Mouse (Mus musculus): ENCODE measurements at regions not wholly inside any gene's neighbourhood (a gene's known extent, or its start where the extent isn't known, plus 50 kb on each side); places are given as distances from the start of the nearest gene placed in this dataset.
A peak's percentile ranks its signal among the peaks of the same experiment; 100 is the strongest.

DNA sequence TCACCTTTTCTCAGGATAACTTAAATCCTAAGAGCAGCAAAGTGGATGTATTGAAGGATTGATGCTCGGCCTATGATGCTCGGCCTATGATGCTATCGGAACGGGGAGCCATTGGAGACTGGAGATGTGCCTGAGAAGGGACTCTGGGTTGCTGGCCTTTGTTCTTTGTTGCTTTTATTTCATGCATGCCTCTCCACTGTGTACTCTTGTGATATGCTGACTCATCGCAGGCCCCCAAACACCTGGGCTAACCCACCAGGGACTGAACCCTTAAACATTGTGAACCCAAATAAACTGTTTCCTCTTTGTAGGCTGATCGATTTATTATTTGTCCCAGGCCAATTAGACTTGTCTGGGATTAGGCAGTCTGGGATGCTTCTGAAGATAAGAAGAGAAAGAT, 61.9 kb downstream of the Pdcl3 start:
- no peak for DNase-seq (ENCODE audit: low spot score in 2 of 2)

DNA sequence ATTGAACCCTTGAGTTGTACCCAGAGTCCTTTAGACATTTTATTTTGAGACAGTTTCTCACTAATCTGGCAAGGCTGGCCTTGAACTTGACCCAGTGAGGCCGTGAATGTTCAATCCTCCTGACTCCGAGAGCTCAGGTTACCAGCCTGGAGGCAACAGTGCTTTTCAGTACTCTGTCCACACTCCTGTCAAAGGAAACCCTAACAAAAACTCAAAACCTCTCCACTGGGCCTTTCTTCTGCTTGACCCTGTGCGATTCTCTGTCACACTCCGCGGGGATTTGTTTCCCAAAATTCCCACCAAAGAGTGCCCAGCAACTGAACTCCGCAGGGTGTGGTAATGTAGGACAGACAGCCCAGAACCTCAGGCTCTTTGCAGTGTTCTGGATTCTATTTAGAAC, 71.9 kb downstream of the Pdcl3 start:
- DNase-seq (ENCODE audit: low spot score in 2 of 2), result no peak

DNA sequence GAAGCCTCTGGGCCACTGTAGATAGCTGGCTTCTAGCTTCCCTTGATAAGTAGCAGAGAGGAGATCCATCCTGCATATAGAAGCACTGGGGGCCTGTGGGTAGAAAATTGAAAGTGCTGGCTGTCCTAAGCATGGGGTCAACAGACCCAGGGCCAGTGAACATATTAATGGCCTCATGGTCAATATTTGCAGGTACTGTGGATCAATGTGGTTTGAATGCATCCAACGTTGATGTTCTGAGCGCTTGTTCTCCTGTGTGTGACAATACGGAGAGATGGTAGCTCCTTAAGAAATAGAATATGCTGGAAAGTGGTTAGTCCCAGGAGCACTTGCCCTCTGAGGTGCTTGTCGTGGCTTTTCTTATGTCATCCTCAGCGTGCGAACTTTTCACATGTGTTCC, 77.1 kb downstream of the Pdcl3 start:
- DNase-seq (ENCODE audit: low spot score in 2 of 2), result no peak

DNA sequence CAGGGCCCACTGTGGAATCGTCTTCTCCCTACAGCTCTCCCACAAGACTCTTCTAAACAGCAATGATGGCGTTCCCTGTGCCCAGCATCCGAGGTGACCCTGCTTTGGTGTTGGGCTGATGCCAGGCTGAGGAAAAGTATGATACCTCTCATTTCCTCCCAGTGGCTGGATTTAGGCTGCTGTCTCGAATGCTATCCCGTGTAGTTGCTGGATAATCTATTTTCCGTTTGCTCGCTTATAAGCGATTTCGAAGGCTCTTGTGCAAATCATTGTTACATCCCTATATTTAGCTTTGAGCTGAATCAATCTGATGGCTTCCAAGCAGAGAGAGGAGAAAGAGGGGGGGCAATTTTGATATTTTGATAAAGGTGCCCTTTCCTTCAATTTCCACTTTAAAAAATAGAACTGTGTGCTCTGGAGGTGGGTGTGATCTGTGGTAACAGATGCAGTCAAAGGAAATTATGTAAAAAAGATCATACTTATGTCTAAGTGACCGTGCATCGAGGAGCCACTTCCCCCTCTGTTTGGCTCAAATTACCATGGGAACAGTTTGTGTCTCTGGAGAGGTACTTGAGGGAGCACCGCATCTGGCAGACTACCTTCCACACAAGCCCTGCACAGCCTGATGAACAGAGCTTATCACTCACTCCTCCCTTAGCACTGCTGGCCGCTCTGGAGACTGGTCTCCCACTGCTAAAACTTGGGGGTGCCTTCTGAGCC, 78.4 kb downstream of the Pdcl3 start:
- DNase-seq (ENCODE audit: low spot score in 2 of 2), result peak; percentile 61 to 83

DNA sequence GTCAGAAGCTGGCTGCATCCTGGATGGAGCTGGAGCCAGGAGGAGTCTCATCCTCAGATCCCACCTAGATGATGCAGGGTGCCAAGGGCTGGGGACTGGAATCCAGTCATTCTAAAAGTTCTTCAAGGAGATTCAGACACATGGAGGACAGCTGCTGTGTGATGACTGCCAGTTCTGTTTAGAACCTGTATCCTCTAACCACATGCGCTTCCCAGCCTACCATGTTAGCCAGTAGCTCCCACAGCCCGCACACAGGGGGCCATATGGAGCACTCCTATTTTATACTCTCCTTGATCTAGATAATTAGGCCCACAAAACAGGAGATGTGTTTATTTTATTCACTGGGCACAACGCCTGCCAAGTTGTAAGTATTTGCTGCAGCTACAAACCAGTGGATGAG, 79.4 kb downstream of the Pdcl3 start:
- peak in 1 of 2 experiments; percentile 72 for DNase-seq (ENCODE audit: low spot score in 2 of 2)

DNA sequence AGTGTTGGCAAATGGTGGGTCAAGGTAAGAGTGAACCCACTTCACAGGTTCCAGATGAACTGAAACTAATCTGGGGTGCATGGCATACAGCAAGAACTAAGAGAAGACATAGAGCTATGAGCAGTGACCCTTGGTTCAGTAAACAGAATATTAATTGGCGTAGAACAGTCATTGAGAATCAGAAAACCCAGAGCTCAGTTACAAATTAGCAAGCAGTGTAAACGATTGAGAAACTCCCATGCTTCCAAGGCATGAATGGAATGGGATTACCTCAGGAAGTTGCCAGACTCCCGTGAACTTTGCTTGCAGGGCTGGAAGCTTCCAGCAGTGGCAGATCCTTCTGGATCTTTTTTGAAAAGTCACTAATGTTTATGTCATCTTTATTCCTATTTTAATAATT, 82.5 kb downstream of the Pdcl3 start:
- DNase-seq (ENCODE audit: low spot score in 2 of 2), result no peak

DNA sequence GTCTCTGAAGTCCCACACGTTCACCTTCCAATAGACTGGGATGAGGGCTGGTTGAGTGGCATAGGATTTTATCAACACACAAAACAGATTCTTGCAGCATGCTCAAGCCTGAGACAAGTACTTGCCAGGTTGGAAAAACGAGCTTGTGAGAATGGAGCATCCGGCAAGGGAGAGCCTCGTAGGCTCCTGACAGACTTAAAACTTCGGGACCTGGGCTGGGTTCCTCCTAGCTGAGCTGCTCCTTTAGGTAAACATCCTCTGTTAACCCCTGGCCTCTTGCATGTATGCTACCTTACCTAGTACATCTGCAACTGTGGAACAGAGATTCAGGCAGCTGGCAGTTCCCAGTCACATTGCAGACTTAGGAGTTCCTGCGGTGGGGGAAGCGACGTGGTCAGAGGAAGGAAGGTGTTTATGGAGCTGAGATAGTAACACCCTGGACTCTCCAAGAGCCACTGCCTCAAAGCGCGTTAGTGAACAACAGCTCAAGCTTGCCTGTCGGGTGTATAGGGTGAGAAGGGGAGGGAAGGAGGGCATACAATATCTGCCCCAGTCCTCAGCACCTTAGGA, 83.8 kb downstream of the Pdcl3 start:
- no peak for DNase-seq (ENCODE audit: low spot score in 2 of 2)

DNA sequence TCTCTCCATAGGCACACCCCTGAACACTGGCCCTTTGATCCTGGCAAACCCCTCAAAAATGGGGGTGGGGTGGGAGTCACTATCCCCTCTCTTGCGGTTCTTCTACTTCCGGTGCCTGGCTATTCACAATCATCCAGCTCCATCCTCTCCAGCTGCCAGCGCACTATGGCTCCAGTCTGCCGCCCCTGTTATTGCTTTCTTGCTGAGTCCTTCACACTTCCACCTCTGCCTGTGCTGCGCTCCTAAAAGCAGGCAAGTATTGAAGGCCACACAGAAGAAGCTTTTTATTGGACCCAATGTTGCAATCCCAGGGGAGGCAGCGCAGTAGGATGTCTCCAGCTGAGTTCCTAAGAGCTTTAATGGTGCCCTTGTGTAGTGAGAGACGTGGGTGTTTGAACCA, 84.3 kb downstream of the Pdcl3 start:
- DNase-seq (ENCODE audit: low spot score in 2 of 2), result no peak

DNA sequence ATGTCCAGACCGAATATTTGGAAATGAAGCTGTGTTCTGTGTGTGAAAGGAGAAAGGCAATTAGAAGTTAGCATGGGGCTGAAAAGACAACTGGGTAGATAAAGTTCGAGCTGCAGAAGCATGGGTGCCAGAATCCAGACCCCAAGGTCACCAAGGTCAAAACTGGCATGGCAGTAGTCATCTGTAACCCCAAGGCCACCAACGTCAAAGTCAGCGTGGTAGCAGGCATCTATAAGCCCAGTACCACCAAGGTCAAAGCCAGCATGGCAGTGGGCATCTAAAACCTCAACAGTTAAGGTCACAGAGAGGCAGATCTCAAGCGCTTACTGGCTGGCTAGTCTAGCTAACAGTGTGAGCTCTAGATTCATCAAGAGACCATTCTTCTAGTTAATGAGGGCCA, 90.6 kb downstream of the Pdcl3 start:
- no peak for DNase-seq (ENCODE audit: low spot score in 2 of 2)

DNA sequence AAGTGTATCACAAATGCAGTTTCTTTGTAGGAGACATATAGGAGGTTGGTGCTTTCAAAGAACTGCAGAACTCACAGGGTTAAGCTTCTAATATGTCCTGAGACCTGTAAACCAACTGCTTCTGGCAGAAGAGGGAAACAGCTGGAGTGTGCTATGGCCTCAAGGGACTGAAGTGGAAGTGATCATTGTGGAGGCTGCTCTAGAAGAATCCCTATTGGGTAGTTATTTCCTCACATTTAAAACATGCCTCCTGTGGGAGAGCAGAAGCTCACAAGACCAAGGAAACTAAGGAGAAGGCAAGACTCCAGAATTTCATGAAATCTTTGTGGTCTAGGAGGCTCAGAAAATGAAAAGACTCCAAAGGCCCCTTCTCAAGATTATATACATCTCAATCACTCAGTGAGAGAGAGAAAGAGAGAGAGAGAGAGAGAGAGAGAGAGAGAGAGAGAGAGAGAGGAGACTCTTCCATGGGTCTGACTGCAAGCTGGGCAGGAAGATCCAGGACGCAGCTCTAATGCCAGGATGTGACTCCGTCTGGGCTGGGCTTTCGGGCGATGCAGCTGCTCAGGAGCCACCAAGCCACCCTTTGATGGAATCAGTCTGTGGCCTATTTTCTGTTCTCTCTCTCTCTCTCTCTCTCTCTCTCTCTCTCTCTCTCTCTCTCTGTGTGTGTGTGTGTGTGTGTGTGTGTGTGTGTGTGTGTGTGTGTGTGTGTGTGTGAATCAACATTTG, 93.3 kb downstream of the Pdcl3 start:
- DNase-seq (ENCODE audit: low spot score in 2 of 2), result no peak

DNA sequence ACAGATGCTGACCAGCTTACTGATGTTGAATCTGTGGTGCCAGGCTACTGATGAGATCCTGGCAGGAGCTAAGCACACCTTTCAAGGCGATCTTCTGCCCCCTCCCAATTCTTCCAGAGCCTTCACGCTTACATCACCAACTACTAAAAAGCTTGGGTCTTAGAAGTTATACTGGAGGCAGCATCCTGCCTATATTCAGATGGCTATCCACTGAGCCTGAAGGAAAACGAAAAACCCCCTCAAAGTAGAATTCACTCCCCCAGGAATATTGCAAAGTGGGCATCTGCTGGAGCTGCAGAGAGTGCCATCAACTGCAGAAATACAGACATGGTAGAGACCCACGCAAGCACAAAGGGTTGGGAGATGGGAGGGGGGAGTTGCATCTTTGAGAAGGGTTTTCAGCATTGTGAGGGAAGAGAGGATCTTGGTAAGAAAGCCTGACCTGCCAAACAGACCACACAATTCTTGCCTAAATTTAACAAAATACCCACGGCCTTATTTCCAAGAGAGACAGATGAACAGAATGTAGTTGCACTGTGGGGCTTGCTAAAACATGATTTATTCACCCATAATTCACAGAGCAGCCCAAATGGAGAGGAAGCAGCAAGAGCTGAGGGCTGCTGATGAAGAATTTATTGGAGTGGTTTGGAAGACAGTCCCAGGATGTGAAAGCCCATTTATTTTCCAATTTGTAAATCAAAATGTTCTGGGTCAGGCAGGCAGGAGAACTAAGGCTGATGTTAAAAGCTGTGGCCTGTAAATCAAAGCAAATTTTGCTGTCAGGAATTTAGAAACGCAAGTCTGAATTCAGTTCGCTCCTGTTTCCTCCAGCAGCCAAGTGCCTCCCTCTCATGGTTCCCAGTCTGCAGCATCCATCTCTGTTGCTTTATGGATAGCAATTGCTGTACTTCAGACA, 98.8 kb downstream of the Pdcl3 start:
- DNase-seq (ENCODE audit: low spot score in 2 of 2), result no peak

DNA sequence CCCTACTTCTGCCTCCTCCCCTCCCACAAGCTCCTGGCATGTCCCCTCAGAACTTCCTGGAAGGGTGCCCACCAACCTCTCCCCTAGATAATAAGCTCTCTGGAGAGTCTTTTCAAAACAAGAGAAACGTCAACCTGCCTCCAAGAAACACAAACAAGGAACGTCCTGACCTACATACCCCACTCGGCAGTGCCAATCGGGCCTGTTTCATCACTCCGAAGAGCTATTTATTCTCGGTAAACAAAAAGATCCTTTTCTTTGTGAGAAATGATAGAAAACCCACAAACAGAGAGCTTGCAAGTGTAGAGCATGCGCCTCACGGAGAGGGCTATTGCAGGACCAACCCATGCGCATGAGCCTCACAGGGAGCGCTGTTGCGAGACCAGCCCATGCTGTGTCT, 100.9 kb downstream of the Pdcl3 start:
- DNase-seq (ENCODE audit: low spot score in 2 of 2), result peak in 1 of 2 experiments; percentile 48

DNA sequence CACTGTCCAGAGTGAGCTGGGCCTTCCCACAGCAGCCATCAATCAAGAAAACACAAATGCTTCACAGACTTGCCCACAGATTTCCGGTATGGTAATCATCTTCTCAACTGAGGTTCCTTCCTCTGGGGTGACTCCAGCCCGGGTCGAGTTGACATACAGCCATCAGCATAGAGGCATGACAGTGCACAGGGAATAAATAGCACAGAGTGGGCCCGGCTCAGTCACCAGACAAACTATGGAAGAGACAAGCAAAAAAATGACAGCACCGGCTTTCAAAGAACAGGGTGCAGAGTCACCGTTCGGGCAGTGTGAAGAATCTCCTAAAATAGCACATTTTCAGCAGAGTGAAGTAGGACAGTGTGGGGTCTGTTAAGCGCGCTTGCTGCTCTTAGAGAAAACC, 103.7 kb upstream of the Npas2 start:
- no peak for DNase-seq (ENCODE audit: low spot score in 2 of 2)

DNA sequence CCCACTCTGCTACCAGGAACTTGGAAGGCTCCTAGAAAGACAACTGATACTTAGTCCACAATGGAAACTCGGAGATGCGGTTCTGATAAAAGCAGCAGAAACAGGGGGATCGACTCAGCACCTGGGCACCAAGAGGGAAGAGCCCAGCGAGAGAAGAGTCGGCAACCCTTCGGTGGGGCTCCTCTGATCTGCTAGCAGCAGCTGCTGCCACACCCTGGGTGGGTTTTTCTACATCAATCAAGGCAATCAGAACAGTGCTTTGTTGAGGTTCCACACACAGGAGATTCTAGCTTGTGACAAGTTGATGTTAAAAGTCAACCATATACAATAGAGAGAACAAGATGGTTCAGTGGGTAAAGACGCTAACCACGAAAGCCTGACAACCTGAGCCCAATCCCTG, 102.4 kb upstream of the Npas2 start:
- no peak for DNase-seq (ENCODE audit: low spot score in 2 of 2)

DNA sequence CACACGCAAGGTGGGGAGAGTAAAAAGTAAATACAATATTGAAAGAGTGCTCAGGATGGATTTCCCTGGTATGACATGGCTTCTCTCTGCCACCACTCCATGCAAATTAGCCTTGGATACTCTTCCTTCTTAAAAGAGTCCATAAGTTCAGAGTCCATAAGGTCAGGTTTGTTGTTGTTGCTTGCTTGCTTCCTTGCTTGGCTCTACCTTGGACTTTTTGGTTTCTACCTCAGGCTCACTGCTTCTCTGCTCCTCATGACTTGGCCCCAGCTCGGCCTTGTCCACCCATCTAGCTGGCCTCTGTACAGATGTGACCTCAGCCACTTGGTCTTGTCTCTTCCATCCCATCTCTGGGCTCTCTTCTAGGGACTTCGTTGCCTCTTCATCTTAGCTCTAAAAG, 101.9 kb upstream of the Npas2 start:
- no peak for DNase-seq (ENCODE audit: low spot score in 2 of 2)

DNA sequence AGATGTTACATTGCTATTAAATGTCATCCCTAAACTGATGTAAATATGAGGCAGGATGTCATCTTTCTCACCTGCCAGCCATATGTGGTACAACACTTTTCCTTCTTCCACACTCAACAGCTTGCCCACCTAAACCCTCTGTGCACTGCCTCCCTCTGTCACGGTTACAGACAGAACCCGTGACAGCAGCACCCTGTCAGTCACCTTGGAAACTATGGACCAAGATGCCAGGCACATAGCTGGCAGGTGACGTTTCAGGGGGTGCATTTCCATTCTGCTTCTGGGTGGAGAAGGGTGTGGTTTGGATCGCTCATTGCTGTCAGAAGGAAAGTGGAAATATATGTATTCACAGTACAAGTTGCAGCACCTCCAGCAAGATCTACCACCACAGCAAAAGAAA, 100.2 kb upstream of the Npas2 start:
- DNase-seq (ENCODE audit: low spot score in 2 of 2), result no peak

DNA sequence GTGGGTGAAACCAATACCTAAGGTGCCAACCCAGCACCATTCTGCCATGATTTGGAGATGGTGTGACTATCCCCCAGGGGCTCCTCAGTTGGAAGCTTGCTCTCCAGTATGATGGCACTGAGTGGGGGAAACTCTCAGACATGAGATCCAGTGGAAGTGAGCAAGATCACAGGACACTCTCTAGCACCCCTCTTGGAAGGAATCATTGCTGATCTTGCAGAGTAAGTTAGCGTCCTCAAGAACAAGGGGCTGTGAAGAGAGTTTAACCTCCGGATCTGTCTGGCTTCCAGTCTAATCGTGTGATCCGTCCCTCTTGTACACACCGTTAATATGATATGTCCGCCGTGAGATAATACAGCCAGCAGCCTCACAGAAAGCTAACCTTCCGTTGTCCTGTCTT, 99.5 kb upstream of the Npas2 start:
- DNase-seq (ENCODE audit: low spot score in 2 of 2), result no peak

DNA sequence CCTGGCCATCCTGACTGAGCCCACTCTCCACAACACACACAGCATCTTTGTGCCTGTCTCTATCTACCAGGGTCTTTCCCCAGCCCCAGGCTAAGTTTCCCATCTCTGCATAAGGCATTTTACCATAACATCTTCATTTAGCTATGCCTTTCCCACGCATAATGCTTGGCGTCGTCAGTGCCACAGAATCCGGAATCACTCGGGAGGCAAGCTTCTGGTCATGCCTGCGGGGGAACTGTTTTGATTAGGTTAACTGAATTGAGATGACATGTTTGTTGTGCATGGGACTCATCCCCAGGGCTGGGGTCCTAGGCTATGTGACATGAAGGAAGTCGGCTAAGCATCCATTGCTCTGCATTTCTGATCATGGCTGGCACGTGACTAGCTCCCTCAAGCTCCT, 97.6 kb upstream of the Npas2 start:
- no peak for DNase-seq (ENCODE audit: low spot score in 2 of 2)

DNA sequence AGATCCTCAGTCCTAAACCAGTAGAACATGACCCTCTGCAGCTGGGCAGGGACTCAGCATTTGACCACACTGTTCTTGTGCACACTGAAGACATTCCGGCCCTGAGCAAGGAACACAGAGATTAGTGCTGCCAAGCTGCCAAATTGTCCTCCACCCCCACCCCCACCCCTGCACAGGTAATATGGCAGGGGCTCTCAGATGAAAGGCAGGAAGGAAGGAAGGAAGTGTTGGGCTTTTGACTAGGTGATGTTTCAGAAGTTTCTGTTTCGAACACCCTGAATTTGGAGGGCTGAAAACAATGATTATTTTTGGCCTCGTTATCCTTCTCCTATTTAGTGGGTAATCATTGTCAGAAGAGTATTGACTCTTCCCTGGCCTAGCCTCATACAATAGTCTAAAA, 96.8 kb upstream of the Npas2 start:
- DNase-seq (ENCODE audit: low spot score in 2 of 2), result no peak

DNA sequence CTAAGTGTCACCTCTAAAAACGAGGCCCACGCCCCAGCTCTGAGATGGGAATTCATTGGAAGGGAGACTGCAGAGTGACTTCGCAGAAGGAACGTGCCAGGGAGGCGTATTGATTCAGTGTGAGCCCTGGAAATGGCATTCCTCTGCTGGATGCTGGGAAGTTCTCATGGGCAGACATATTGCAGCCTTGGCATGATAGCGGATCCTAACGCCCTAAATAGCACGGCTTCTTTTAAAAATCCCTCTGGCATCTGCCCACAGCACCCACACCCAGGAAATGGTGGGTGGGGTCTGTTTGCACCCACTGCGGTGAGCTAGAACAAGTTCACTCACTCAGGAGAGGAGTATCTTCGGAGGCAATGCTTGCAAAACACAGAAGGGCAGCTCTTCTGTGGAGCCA, 96.0 kb upstream of the Npas2 start:
- peak; percentile 65 to 90 for DNase-seq (ENCODE audit: low spot score in 2 of 2)

DNA sequence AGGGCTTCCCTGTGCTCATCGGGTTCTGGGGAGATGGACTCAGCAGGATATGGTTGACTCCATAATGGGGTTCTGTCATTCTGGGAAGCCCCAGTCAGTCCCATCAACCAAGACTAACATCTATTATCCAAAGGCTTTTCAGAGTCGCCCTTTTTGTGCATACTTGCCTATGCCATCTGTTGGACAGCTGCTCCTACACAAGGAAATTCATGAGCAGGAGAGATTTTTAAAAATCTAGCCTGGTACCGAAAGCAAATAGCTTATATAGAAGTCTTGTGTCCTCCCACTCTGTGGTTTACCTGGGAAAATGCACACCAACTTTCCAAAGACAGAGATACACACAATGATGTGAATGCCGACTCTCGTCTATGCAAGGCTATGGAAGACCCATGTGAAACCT, 95.4 kb upstream of the Npas2 start:
- no peak for DNase-seq (ENCODE audit: low spot score in 2 of 2)

DNA sequence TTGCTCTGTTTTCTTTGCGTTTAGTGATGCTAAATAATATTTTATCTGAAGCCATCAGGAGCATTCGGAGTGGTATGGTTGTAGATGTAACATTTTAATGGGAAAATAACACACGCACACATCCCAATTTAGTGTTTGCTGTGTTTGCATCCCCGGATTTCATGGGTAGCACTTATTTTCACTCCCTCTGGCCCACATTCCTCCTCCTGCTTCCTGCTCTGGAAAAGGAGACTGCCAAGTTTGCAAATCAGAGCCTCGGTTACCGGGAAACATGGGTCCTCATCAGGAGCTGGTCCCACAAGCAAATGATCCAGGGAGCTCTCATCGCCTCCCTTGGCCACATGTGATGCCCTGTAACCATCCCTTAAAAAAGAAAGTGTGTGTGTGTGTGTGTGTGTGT, 94.3 kb upstream of the Npas2 start:
- no peak for DNase-seq (ENCODE audit: low spot score in 2 of 2)
